Mouse (Mus musculus): ENCODE data around the gene Zfp418. TPM values are rescaled to one million over a fixed set of nuclear protein-coding genes. Genes with fewer than 3 reads are reported as not detected.
"Not testable (repeated sequence)": the region's sequence is repeated elsewhere in the genome, so short reads cannot be mapped to it uniquely, and the experiment has no call there.

The Zfp418 gene
- polyA plus RNA-seq, 1 experiment from 2014 or later: 3.0 TPM

DNA sequence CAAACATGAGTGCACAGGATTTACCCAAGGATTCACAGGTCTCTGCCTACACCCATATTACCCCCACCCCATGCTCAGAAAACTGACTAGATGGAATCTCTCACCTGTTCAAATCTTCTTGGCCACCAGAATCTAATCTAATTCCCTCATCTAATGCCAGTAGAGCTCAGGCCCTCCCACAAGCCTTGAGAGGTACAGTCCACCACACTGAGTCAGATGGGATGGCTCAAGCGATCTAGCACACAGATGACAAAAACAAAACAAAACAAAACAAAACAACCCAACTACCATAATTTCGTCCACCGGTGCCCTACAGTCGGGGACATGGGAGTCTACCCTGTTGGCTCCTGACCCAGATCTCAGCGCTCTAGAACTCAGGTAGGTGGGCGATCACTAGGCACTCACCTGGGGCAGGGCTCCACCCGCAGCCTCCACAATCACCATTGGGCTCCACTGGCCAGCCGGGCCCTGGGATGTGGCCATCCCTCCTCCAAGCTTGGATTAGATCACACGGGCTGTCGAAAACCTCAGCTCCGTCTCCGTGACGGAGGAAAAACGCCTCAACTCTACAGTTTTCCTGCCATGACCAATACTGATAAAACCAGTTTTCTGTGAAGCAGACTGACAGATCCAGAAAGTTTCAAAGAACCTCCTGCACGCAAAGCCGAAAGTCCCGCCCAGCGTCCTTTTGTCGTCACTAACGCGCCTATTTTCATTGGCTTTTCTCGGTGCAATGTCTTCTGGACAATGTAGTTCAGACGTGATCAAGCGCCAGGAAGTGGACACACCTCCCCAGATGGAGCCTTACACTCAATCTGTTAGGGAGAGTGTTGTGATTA, 38.4 kb downstream of the Zfp418 start, which contains the start of gene Zfp772:
Zfp772 (minus strand) TSS at position 686 of the 839 bp plus-strand sequence.
- Histone ChIP-seq H3K4me2 (replicated peaks) (peak within 1 kb of the TSS; percentile 58), H3K9ac (peak within 1 kb of the TSS; percentile 42), H3K4me3 (replicated peaks) (peak within 1 kb of the TSS; percentile 54), H3K27ac (replicated peaks) (peak within 1 kb of the TSS; percentile 55; the same call in 1 of the 2 replicates)
- H3K4me1 ChIP-seq; H3K9me3 ChIP-seq (replicated peaks); ATAC-seq (ENCODE audit: insufficient number of reproducible peaks, low FRiP score, low TSS enrichment, low read depth); H3K27me3 ChIP-seq; H3K36me3 ChIP-seq: not testable (repeated sequence)
- 2% methylated on average over 24 of the region's 24 CpGs for WGBS

Other genes with a start within 250 kb of the Zfp418 start
- not detected in 2 replicates for gene Aurkc, start 176.0 kb upstream of the Zfp418 start, polyA plus RNA-seq (2015; fragmentation: Nextera tagmentation; extraction: Ambion mirVana)
- gene Zfp954, start 49.8 kb upstream of the Zfp418 start, polyA plus RNA-seq (2015; fragmentation: Nextera tagmentation; extraction: Ambion mirVana): 13.3 and 13.4 TPM in 2 replicates
- 1.9 and 2.3 TPM in 2 replicates for gene Zfp773, start 34.6 kb upstream of the Zfp418 start, polyA plus RNA-seq (2015; fragmentation: Nextera tagmentation; extraction: Ambion mirVana)
- 10.1 and 10.3 TPM in 2 replicates for gene Zfp772, start 38.7 kb downstream of the Zfp418 start, polyA plus RNA-seq (2015; fragmentation: Nextera tagmentation; extraction: Ambion mirVana)
- gene Vmn2r29, start 76.0 kb downstream of the Zfp418 start, polyA plus RNA-seq (2015; fragmentation: Nextera tagmentation; extraction: Ambion mirVana): 1.1 and 1.2 TPM in 2 replicates
- 5.0 and 6.0 TPM in 2 replicates for gene Gm45844, start 107.0 kb downstream of the Zfp418 start, polyA plus RNA-seq (2015; fragmentation: Nextera tagmentation; extraction: Ambion mirVana)
- gene Clcn4, start 129.5 kb downstream of the Zfp418 start, polyA plus RNA-seq (2015; fragmentation: Nextera tagmentation; extraction: Ambion mirVana): 57.0 and 57.1 TPM in 2 replicates
- gene Vmn2r30, start 166.3 kb downstream of the Zfp418 start, polyA plus RNA-seq (2015; fragmentation: Nextera tagmentation; extraction: Ambion mirVana): not detected in 2 replicates
- not detected in 2 replicates for gene Gm45783, start 203.2 kb downstream of the Zfp418 start, polyA plus RNA-seq (2015; fragmentation: Nextera tagmentation; extraction: Ambion mirVana)
- not detected in 2 replicates for gene Vmn2r31, start 228.4 kb downstream of the Zfp418 start, polyA plus RNA-seq (2015; fragmentation: Nextera tagmentation; extraction: Ambion mirVana)